Mouse (Mus musculus): ENCODE measurements around the gene Blnk. TPM values are rescaled to one million over a fixed set of nuclear protein-coding genes. Genes with fewer than 3 reads are reported as not detected.

Gene Blnk
- total and polyA plus RNA-seq, 3 experiments: not detected

GRCm38 (mm10) chr19:40962988-40963387 lies 31.3 kb downstream of the Blnk start (continued):
- no peak for TF ChIP-seq BHLHE40 (IDR thresholded peaks at IDR 0.05; ENCODE audit: borderline replicate concordance, low read depth, low read length)
- no peak for TF ChIP-seq MEF2A (IDR thresholded peaks at IDR 0.05; ENCODE audit: extremely low read depth, insufficient replicate concordance, low read depth, low read length, poor library complexity, severe bottlenecking)

GRCm38 (mm10) chr19:40958981-40959380 lies 35.4 kb downstream of the Blnk start:
- Histone ChIP-seq H3K36me3 (ENCODE audit: control insufficient read depth in 1 of 2, insufficient read depth in 2 of 2, low read length in 2 of 2) (no peaks in the 10 kb centered on the region), H3K27ac (ENCODE audit: control insufficient read depth, low read depth, low read length) (no peak overlapping the region), H3K4me1 (ENCODE audit: control insufficient read depth in 1 of 2, insufficient read depth in 2 of 2, low read length in 2 of 2) (no peaks in the 10 kb centered on the region), H3K27me3 (ENCODE audit: control insufficient read depth in 1 of 2, insufficient read depth in 2 of 2, low read length in 2 of 2) (peaks cover 0 to 1% of the 10 kb centered on the region in 2 experiments; a peak in 2 of 4 replicates), H3K9me3 (replicated peaks; ENCODE audit: insufficient read depth, low read length) (no peaks in the 10 kb centered on the region), H3K79me2 (ENCODE audit: control insufficient read depth, insufficient read depth, low read length, poor library complexity) (no peaks in the 10 kb centered on the region), H3K9ac (ENCODE audit: control insufficient read depth, low read depth, low read length, poor library complexity, severe bottlenecking) (no peak overlapping the region), H3K4me3 (ENCODE audit: control insufficient read depth in 1 of 2, insufficient read depth in 1 of 2, low read depth in 2 of 2, low read length in 2 of 2) (no peak overlapping the region)
- no peak for DNase-seq (ENCODE audit: low read depth, low spot score)
- no peak for TF ChIP-seq EP300 (IDR thresholded peaks at IDR 0.05; ENCODE audit: low read depth in 1 of 2, low read length in 2 of 2)
- TF ChIP-seq HCFC1 (IDR thresholded peaks at IDR 0.05; ENCODE audit: low read depth, low read length): no peak
- TF ChIP-seq USF1 (IDR thresholded peaks at IDR 0.05; ENCODE audit: low read depth, low read length): no peak
- TF ChIP-seq NELFE (IDR thresholded peaks at IDR 0.05; ENCODE audit: low read depth, low read length): no peak
- TF ChIP-seq MYC (IDR thresholded peaks at IDR 0.05; ENCODE audit: low read depth, low read length): no peak
- TF ChIP-seq E2F4 (IDR thresholded peaks at IDR 0.05; ENCODE audit: borderline replicate concordance, low read depth, low read length): no peak
- TF ChIP-seq ETS1 (IDR thresholded peaks at IDR 0.05; ENCODE audit: low read depth, low read length): no peak
- TF ChIP-seq ZNF384 (IDR thresholded peaks at IDR 0.05; ENCODE audit: low read depth, low read length): no peak
- no peak for TF ChIP-seq MEF2A (IDR thresholded peaks at IDR 0.05; ENCODE audit: extremely low read depth, insufficient replicate concordance, low read depth, low read length, poor library complexity, severe bottlenecking)
- TF ChIP-seq NRF1 (IDR thresholded peaks at IDR 0.05; ENCODE audit: insufficient read depth, low read depth, low read length, poor library complexity, severe bottlenecking): no peak
- no peak for TF ChIP-seq CTCF (IDR thresholded peaks at IDR 0.05 in 2 of 3, conservative IDR thresholded peaks at IDR 0.05 in 1 of 3; ENCODE audit: control insufficient read depth in 1 of 3, insufficient read depth in 1 of 3, low read depth in 2 of 3, low read length in 3 of 3, poor library complexity in 1 of 3, severe bottlenecking in 1 of 3)

- H3K9ac ChIP-seq (ENCODE audit: control insufficient read depth, low read depth, low read length, poor library complexity, severe bottlenecking): no peak overlapping the region
- H3K27ac ChIP-seq (ENCODE audit: control insufficient read depth, low read depth, low read length): no peak overlapping the region
- no peaks in the 10 kb centered on the region for H3K27me3 ChIP-seq (ENCODE audit: control insufficient read depth in 1 of 2, insufficient read depth in 2 of 2, low read length in 2 of 2)
- H3K4me1 ChIP-seq (ENCODE audit: control insufficient read depth in 1 of 2, insufficient read depth in 2 of 2, low read length in 2 of 2): no peaks in the 10 kb centered on the region
- no peak overlapping the region for H3K4me3 ChIP-seq (ENCODE audit: control insufficient read depth in 1 of 2, insufficient read depth in 1 of 2, low read depth in 2 of 2, low read length in 2 of 2)
- DNase-seq (ENCODE audit: low read depth, low spot score): no peak
- H3K9me3 ChIP-seq (replicated peaks; ENCODE audit: insufficient read depth, low read length): no peaks in the 10 kb centered on the region
- no peaks in the 10 kb centered on the region for H3K36me3 ChIP-seq (ENCODE audit: control insufficient read depth in 1 of 2, insufficient read depth in 2 of 2, low read length in 2 of 2)
- no peaks in the 10 kb centered on the region for H3K79me2 ChIP-seq (ENCODE audit: control insufficient read depth, insufficient read depth, low read length, poor library complexity)
- TF ChIP-seq MAFK (IDR thresholded peaks at IDR 0.05; ENCODE audit: borderline replicate concordance, low read depth, low read length) (no peak), MYC (IDR thresholded peaks at IDR 0.05; ENCODE audit: low read depth, low read length) (no peak), RCOR1 (IDR thresholded peaks at IDR 0.05; ENCODE audit: low read depth, low read length) (no peak)
These were observed 47.3 kb downstream of the Blnk start for GRCm38 (mm10) chr19:40946937-40947577.
